Mouse (Mus musculus): ENCODE data around the gene Abl2. TPM values are rescaled to one million over a fixed set of nuclear protein-coding genes. Genes with fewer than 3 reads are reported as not detected.
A peak's percentile ranks its signal among the peaks of the same experiment; 100 is the strongest.

Abl2 gene
- polyA plus RNA-seq, 1 experiment from 2014 or later = 3.9 TPM

- no peaks in the 10 kb centered on the region for H3K9me3 ChIP-seq (replicated peaks; ENCODE audit: control insufficient read depth, low read length)
- no peak overlapping the region for H3K4me3 ChIP-seq (ENCODE audit: low read depth, low read length)
- H3K4me2 ChIP-seq (ENCODE audit: low read depth, low read length) = no peak overlapping the region
- no peak for ATAC-seq (replicated peaks; ENCODE audit: insufficient number of reproducible peaks, low FRiP score, low TSS enrichment, low read depth)
- H3K36me3 ChIP-seq (replicated peaks; ENCODE audit: control insufficient read depth, insufficient read depth, low read depth, low read length) = no peaks in the 10 kb centered on the region
- H3K9ac ChIP-seq (replicated peaks; ENCODE audit: low read length) = no peak overlapping the region
- no peak overlapping the region for H3K27ac ChIP-seq (replicated peaks; ENCODE audit: low read depth, low read length)
- H3K27me3 ChIP-seq (ENCODE audit: control insufficient read depth, insufficient read depth, low read length) = 0 out of 2 replicates have a peak, but pooled peaks cover 2% of the 10 kb centered on the region
- H3K4me1 ChIP-seq (ENCODE audit: control insufficient read depth, insufficient read depth, low read length) = no peaks in the 10 kb centered on the region; the same call in 1 of the 2 replicates
- WGBS = 23% methylated on average over 5 of the region's 5 CpGs
- peak; percentile 13 for DNase-seq (ENCODE audit: low spot score)
Observed at GRCm38 (mm10) chr1:156668602-156669001, 110.0 kb downstream of the Abl2 start.

- Histone ChIP-seq H3K27ac (replicated peaks; ENCODE audit: low read depth, low read length) (no peak overlapping the region), H3K27me3 (ENCODE audit: control insufficient read depth, insufficient read depth, low read length) (0 out of 2 replicates have a peak, but pooled peaks cover 2% of the 10 kb centered on the region), H3K4me2 (ENCODE audit: low read depth, low read length) (no peak overlapping the region), H3K36me3 (replicated peaks; ENCODE audit: control insufficient read depth, insufficient read depth, low read depth, low read length) (no peaks in the 10 kb centered on the region), H3K4me1 (ENCODE audit: control insufficient read depth, insufficient read depth, low read length) (no peaks in the 10 kb centered on the region; the same call in 1 of the 2 replicates), H3K9me3 (replicated peaks; ENCODE audit: control insufficient read depth, low read length) (no peaks in the 10 kb centered on the region), H3K4me3 (ENCODE audit: low read depth, low read length) (no peak overlapping the region), H3K9ac (replicated peaks; ENCODE audit: low read length) (no peak overlapping the region)
- 44% methylated on average over 11 of the region's 11 CpGs for WGBS
- DNase-seq (ENCODE audit: low spot score) (no peak), ATAC-seq (replicated peaks; ENCODE audit: insufficient number of reproducible peaks, low FRiP score, low TSS enrichment, low read depth) (0 out of 2 replicates have a peak, but pooled peaks have one; percentile 12)
Observed at GRCm38 (mm10) chr1:156669208-156669983, 110.8 kb downstream of the Abl2 start.

DNA sequence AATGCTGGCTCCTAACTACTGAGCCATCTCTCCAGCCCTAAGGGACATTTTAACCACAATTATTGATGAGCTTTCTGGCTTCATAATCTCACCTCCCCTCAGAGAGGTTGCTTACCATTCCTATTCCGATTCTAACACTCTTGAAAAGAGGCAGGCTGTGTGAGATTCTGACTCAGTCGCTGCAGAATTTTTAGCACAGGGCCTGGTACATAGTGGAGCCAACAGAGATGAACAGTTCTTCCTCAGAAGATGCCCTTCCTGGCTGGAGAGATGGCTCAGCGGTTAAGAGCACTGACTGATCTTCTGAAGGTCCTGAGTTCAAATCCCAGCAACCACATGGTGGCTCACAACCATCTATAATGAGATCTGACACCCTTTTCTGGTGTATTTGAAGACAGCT, 113.3 kb downstream of the Abl2 start:
- WGBS = 89% methylated on average over 3 of the region's 3 CpGs
- Histone ChIP-seq H3K27me3 (ENCODE audit: control insufficient read depth, insufficient read depth, low read length) (0 out of 2 replicates have a peak, but pooled peaks cover 2% of the 10 kb centered on the region), H3K4me2 (ENCODE audit: low read depth, low read length) (no peak overlapping the region), H3K4me3 (ENCODE audit: low read depth, low read length) (no peak overlapping the region), H3K9me3 (replicated peaks; ENCODE audit: control insufficient read depth, low read length) (no peaks in the 10 kb centered on the region), H3K4me1 (ENCODE audit: control insufficient read depth, insufficient read depth, low read length) (no peaks in the 10 kb centered on the region), H3K27ac (replicated peaks; ENCODE audit: low read depth, low read length) (no peak overlapping the region), H3K9ac (replicated peaks; ENCODE audit: low read length) (no peak overlapping the region), H3K36me3 (replicated peaks; ENCODE audit: control insufficient read depth, insufficient read depth, low read depth, low read length) (no peaks in the 10 kb centered on the region)
- no peak for ATAC-seq (replicated peaks; ENCODE audit: insufficient number of reproducible peaks, low FRiP score, low TSS enrichment, low read depth)
- DNase-seq (ENCODE audit: low spot score) = no peak

DNA sequence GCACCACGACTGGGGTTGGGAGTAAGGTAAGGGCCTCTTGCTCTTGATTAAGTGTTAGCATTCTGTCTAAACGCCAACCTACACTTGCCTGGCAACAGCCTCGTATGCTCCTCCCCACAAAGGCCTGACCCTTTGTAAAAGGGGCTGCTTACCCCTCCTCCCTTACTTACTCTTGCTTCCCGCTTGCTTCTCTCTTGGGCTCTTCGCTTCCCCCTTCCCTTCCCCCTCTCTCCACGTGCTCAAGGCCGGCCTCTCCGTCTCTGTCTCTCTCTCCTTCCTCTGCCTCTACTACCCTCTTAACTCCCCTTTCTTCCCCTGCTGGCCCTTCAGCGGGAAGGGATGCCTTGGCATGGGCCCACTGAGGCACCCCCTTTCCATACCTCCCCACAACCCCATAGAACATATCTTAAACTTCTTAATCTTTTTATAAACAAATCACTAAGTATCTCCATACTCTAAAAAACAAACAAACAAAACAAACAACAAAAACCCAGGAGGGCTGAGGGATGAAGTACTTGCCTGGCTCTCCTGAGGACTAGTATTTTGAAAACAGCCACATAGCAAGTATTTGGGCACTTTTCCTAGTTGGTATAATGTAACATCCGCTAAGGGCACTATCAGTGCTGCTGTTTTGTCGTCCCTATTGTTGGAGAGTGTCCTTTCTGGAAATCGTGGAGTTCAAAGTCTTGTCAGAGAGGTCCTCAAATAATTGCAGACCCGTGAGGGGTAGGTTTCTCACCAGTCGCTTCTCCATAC, 114.3 kb downstream of the Abl2 start:
- 7% methylated on average over 14 of the region's 14 CpGs for whole genome bisulfite sequencing
- Histone ChIP-seq H3K9me3 (replicated peaks; ENCODE audit: control insufficient read depth, low read length) (no peaks in the 10 kb centered on the region), H3K9ac (replicated peaks; ENCODE audit: low read length) (no peak overlapping the region), H3K27me3 (ENCODE audit: control insufficient read depth, insufficient read depth, low read length) (0 out of 2 replicates have a peak, but pooled peaks cover 2% of the 10 kb centered on the region), H3K4me2 (ENCODE audit: low read depth, low read length) (peak overlapping the region; percentile 96), H3K4me1 (ENCODE audit: control insufficient read depth, insufficient read depth, low read length) (no peaks in the 10 kb centered on the region), H3K4me3 (ENCODE audit: low read depth, low read length) (peak overlapping the region; percentile 57), H3K27ac (replicated peaks; ENCODE audit: low read depth, low read length) (no peak overlapping the region), H3K36me3 (replicated peaks; ENCODE audit: control insufficient read depth, insufficient read depth, low read depth, low read length) (no peaks in the 10 kb centered on the region)
- DNase-seq (ENCODE audit: low spot score) (peak; percentile 15), ATAC-seq (replicated peaks; ENCODE audit: insufficient number of reproducible peaks, low FRiP score, low TSS enrichment, low read depth) (0 out of 2 replicates have a peak, but pooled peaks have one; percentile 27)

DNA sequence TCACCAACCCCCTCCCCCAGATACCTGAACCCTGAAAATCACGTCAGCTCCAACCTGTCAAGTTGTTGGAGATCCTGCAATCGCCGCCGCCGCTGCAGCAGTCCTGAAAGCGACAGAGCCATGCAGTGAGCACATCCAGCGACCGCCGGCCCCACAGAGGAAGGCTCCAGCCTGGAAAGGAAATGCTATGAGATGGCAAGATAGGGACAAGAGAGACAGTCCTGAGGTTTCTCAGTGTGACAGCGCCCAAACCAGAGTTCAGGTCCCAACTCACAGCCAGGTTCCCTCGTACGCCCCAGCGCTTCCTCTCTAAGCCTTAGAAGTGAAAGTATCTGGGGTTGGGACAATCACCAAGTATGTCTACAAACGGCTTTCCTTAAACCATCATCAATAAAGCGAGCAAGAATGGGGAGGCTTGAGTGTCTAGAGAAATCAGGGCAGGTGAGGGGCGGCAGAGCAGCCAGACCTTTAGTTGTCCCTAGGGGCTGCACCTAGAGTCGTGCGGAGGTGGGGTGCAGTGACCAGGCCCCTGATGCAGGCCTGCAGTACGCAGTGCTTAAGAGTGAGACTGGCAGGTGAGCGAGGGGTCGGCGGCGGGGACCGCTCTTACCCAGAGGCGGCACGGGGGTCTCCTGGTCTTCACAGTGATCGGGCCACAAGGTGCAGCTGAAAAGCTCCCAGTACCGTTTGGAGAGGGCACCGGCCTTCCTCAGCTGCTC, 115.0 kb downstream of the Abl2 start:
- DNase-seq (ENCODE audit: low spot score) (peak; percentile 32), ATAC-seq (replicated peaks; ENCODE audit: insufficient number of reproducible peaks, low FRiP score, low TSS enrichment, low read depth) (no peak; the same call in 1 of the 2 replicates)
- H3K36me3 ChIP-seq (replicated peaks; ENCODE audit: control insufficient read depth, insufficient read depth, low read depth, low read length) = no peaks in the 10 kb centered on the region
- no peak overlapping the region for H3K27ac ChIP-seq (replicated peaks; ENCODE audit: low read depth, low read length)
- H3K4me2 ChIP-seq (ENCODE audit: low read depth, low read length) = peak overlapping the region; percentile 96
- H3K9ac ChIP-seq (replicated peaks; ENCODE audit: low read length) = peak overlapping the region; percentile 61
- H3K9me3 ChIP-seq (replicated peaks; ENCODE audit: control insufficient read depth, low read length) = no peaks in the 10 kb centered on the region
- peak overlapping the region; percentile 57 for H3K4me3 ChIP-seq (ENCODE audit: low read depth, low read length)
- H3K4me1 ChIP-seq (ENCODE audit: control insufficient read depth, insufficient read depth, low read length) = no peaks in the 10 kb centered on the region
- H3K27me3 ChIP-seq (ENCODE audit: control insufficient read depth, insufficient read depth, low read length) = 0 out of 2 replicates have a peak, but pooled peaks cover 2% of the 10 kb centered on the region
- WGBS = under 1% methylated on average over 29 of the region's 29 CpGs

DNA sequence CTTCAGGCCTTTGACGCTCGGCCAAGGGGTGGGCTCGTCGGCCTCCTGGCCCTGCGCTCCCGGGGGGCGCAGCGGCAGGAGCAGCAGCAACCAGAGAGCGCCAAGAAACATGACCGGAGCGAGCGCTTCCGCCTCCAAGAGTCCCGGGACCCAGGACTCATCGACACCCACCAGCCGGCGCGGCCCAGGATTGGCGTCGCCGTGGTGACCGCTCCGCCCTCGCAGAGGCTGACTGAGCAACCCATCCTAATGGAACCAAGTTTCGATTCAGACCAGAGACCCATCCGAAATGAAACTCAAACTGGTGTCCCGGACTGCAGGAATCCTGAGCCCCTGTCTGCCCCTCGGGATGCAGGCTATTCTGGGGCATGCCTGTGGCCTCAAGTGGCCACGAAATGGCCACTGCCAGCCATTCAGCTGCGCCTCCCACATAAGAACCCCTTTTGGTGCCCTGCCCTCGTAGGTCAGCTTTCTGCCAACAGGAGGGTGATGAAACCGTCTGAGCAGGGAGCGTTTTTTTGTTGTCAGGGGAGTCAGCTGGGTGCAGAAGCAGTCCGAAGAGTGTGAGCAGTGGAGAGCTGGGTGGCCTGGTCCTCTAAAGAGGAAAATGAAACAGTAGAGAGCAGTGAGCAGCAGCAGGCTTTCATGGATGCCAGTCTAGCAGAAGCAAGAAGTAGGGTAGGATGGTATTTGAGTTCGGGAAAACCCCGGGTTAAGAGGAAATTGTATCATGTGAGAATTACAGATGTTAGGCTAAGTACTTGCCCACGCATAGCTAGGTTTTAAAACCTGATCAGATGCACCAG, 115.8 kb downstream of the Abl2 start, which contains the start of gene Tor3a:
Tor3a (minus strand) TSS at position 162 of the 806 bp plus-strand sequence.
- peak; percentile 51 for ATAC-seq (replicated peaks; ENCODE audit: insufficient number of reproducible peaks, low FRiP score, low TSS enrichment, low read depth)
- peak within 1 kb of the TSS; percentile 96 for H3K4me2 ChIP-seq (ENCODE audit: low read depth, low read length)
- 7% methylated on average over 37 of the region's 37 CpGs for WGBS
- H3K4me1 ChIP-seq (ENCODE audit: control insufficient read depth, insufficient read depth, low read length) = no peaks in the 10 kb centered on the region
- no peak within 1 kb of the TSS for H3K27ac ChIP-seq (replicated peaks; ENCODE audit: low read depth, low read length)
- peak; percentile 76 for DNase-seq (ENCODE audit: low spot score)
- H3K9ac ChIP-seq (replicated peaks; ENCODE audit: low read length) = peak within 1 kb of the TSS; percentile 61
- H3K9me3 ChIP-seq (replicated peaks; ENCODE audit: control insufficient read depth, low read length) = no peaks in the 10 kb centered on the region
- 0 out of 2 replicates have a peak, but pooled peaks cover 2% of the 10 kb centered on the region for H3K27me3 ChIP-seq (ENCODE audit: control insufficient read depth, insufficient read depth, low read length)
- H3K36me3 ChIP-seq (replicated peaks; ENCODE audit: control insufficient read depth, insufficient read depth, low read depth, low read length) = no peaks in the 10 kb centered on the region
- peak within 1 kb of the TSS; percentile 57 for H3K4me3 ChIP-seq (ENCODE audit: low read depth, low read length)

GRCm38 (mm10) chr1:156676171-156676570, 117.6 kb downstream of the Abl2 start:
- no peak overlapping the region for H3K4me3 ChIP-seq (ENCODE audit: low read depth, low read length)
- ATAC-seq (replicated peaks; ENCODE audit: insufficient number of reproducible peaks, low FRiP score, low TSS enrichment, low read depth) = no peak
- H3K9ac ChIP-seq (replicated peaks; ENCODE audit: low read length) = no peak overlapping the region
- no peaks in the 10 kb centered on the region for H3K9me3 ChIP-seq (replicated peaks; ENCODE audit: control insufficient read depth, low read length)
- 0 out of 2 replicates have a peak, but pooled peaks cover 2% of the 10 kb centered on the region for H3K27me3 ChIP-seq (ENCODE audit: control insufficient read depth, insufficient read depth, low read length)
- DNase-seq (ENCODE audit: low spot score) = peak; percentile 80
- no peak overlapping the region for H3K4me2 ChIP-seq (ENCODE audit: low read depth, low read length)
- 32% methylated on average over 12 of the region's 12 CpGs for WGBS
- peaks cover 3% of the 10 kb centered on the region; the same call in 1 of the 2 replicates for H3K36me3 ChIP-seq (replicated peaks; ENCODE audit: control insufficient read depth, insufficient read depth, low read depth, low read length)
- H3K27ac ChIP-seq (replicated peaks; ENCODE audit: low read depth, low read length) = no peak overlapping the region
- H3K4me1 ChIP-seq (ENCODE audit: control insufficient read depth, insufficient read depth, low read length) = no peaks in the 10 kb centered on the region
